Mouse (Mus musculus) MN1 (cell line): ENCODE data around the gene Naxe.

Experiments
- DNase-seq: peaks from one replicate; pipeline ENCODE4 v3.0.0-alpha.2; 2016; ENCODE audit warnings: low spot score

The Naxe gene

GRCm38 (mm10) chr3:88057030-88057429 is 1.3 kb downstream of the Naxe start:
- no peak for DNase-seq

- no peak for DNase-seq
These were observed 8.8 kb downstream of the Naxe start for GRCm38 (mm10) chr3:88049532-88049931.

- DNase-seq: peak; percentile 96
These were observed 15.5 kb downstream of the Naxe start, which contains the start of gene Gpatch4 for GRCm38 (mm10) chr3:88042661-88043421. Gpatch4 (plus strand) TSS chr3:88043108.

GRCm38 (mm10) chr3:88035561-88036293 is 22.6 kb downstream of the Naxe start:
- no peak for DNase-seq

GRCm38 (mm10) chr3:88033506-88033905 is 24.8 kb downstream of the Naxe start:
- DNase-seq: no peak

GRCm38 (mm10) chr3:88030608-88031395 is 27.5 kb downstream of the Naxe start:
- DNase-seq: peak; percentile 63

- no peak for DNase-seq
These were observed 30.7 kb downstream of the Naxe start, which contains the start of gene Hapln2 for GRCm38 (mm10) chr3:88027434-88028186. Hapln2 (minus strand) TSS chr3:88027583.

GRCm38 (mm10) chr3:88026823-88027222 is 31.5 kb downstream of the Naxe start:
- no peak for DNase-seq

- DNase-seq: peak; percentile 78
These were observed 34.9 kb downstream of the Naxe start for GRCm38 (mm10) chr3:88023192-88024074.

- DNase-seq: peak; percentile 97
These were observed 35.7 kb downstream of the Naxe start for GRCm38 (mm10) chr3:88022322-88023191.

- peak; percentile 63 for DNase-seq
These were observed 47.5 kb downstream of the Naxe start for GRCm38 (mm10) chr3:88010634-88011265.
